Mouse (Mus musculus) CD8-positive naive resting alpha-beta T cell, adult 2 months (primary cell): Measurements from ENCODE around the gene Cmss1.
A peak's percentile ranks its signal among the peaks of the same experiment; 100 is the strongest.

ENCODE experiments used
- DNase-seq, 2 experiments: peaks; one replicate each; pipeline ENCODE4 v3.0.0; 2022; ENCODE audit warnings: low read depth in 2 of 2, low spot score in 2 of 2

Gene Cmss1

GRCm38 (mm10) chr16:57479776-57480175 is 126.9 kb downstream of the Cmss1 start:
- DNase-seq: no peak

- no peak for DNase-seq
Observed at GRCm38 (mm10) chr16:57478451-57478850, 128.2 kb downstream of the Cmss1 start.

GRCm38 (mm10) chr16:57473415-57474085 is 133.1 kb downstream of the Cmss1 start:
- DNase-seq: no peak

GRCm38 (mm10) chr16:57471071-57471470 is 135.6 kb downstream of the Cmss1 start:
- DNase-seq: peak in 1 of 2 experiments; percentile 31

- no peak for DNase-seq
Observed at GRCm38 (mm10) chr16:57470286-57470830, 136.3 kb downstream of the Cmss1 start.

- no peak for DNase-seq
Observed at GRCm38 (mm10) chr16:57469869-57470268, 136.8 kb downstream of the Cmss1 start.

- no peak for DNase-seq
Observed at GRCm38 (mm10) chr16:57469301-57469700, 137.4 kb downstream of the Cmss1 start.

- no peak for DNase-seq
Observed at GRCm38 (mm10) chr16:57465386-57465913, 141.2 kb downstream of the Cmss1 start.

- no peak for DNase-seq
Observed at GRCm38 (mm10) chr16:57456003-57456402, 150.7 kb downstream of the Cmss1 start.

- no peak for DNase-seq
Observed at GRCm38 (mm10) chr16:57455573-57455972, 151.1 kb downstream of the Cmss1 start.

- no peak for DNase-seq
Observed at GRCm38 (mm10) chr16:57454106-57454763, 152.4 kb downstream of the Cmss1 start.

- no peak for DNase-seq
Observed at GRCm38 (mm10) chr16:57453009-57453408, 153.7 kb downstream of the Cmss1 start.

GRCm38 (mm10) chr16:57445096-57446094 is 161.3 kb downstream of the Cmss1 start:
- DNase-seq: no peak

- no peak for DNase-seq
Observed at GRCm38 (mm10) chr16:57440706-57441437, 165.8 kb downstream of the Cmss1 start.

GRCm38 (mm10) chr16:57439206-57439605 is 167.5 kb downstream of the Cmss1 start:
- no peak for DNase-seq

GRCm38 (mm10) chr16:57438288-57438685 is 168.4 kb downstream of the Cmss1 start:
- no peak for DNase-seq

- DNase-seq: no peak
Observed at GRCm38 (mm10) chr16:57437523-57438287, 169.0 kb downstream of the Cmss1 start.

GRCm38 (mm10) chr16:57434640-57435039 is 172.0 kb downstream of the Cmss1 start:
- DNase-seq: peak; percentile 24 to 26

- DNase-seq: no peak
Observed at GRCm38 (mm10) chr16:57433671-57434070, 173.0 kb downstream of the Cmss1 start.

- DNase-seq: no peak
Observed at GRCm38 (mm10) chr16:57433173-57433572, 173.5 kb downstream of the Cmss1 start.
